Mouse (Mus musculus) megakaryocyte, adult 5-6 weeks (primary cell): Measurements from ENCODE around the gene Tk1. TPM values are rescaled to one million over a fixed set of nuclear protein-coding genes. Genes with fewer than 3 reads are reported as not detected.
A peak's percentile ranks its signal among the peaks of the same experiment; 100 is the strongest.
"Not testable (repeated sequence)": the region's sequence is repeated elsewhere in the genome, so short reads cannot be mapped to it uniquely, and the experiment has no call there.

Experiments
- ATAC-seq: 2 replicates; pipeline ENCODE4 v1.8.0; 2016; ENCODE audit warnings: mild to moderate bottlenecking, inconsistent platforms; ENCODE audit not compliant: poor library complexity, severe bottlenecking
- total RNA-seq, 2 experiments: library from RNA; stranded (forward) in 1 of 2; stranded (reverse) in 1 of 2; fragments of 153-499, 151-499 nt in 1 of 2; fragments of 221-1000, 200-1000 nt in 1 of 2; gene quantifications; 2 replicates each; pipeline versions ENCODE4 v1.2.3 to v1.2.4; 2015 to 2017

Tk1 gene
- total RNA-seq, 2 experiments from 2014 or later, result 60.0 to 126 TPM

DNA sequence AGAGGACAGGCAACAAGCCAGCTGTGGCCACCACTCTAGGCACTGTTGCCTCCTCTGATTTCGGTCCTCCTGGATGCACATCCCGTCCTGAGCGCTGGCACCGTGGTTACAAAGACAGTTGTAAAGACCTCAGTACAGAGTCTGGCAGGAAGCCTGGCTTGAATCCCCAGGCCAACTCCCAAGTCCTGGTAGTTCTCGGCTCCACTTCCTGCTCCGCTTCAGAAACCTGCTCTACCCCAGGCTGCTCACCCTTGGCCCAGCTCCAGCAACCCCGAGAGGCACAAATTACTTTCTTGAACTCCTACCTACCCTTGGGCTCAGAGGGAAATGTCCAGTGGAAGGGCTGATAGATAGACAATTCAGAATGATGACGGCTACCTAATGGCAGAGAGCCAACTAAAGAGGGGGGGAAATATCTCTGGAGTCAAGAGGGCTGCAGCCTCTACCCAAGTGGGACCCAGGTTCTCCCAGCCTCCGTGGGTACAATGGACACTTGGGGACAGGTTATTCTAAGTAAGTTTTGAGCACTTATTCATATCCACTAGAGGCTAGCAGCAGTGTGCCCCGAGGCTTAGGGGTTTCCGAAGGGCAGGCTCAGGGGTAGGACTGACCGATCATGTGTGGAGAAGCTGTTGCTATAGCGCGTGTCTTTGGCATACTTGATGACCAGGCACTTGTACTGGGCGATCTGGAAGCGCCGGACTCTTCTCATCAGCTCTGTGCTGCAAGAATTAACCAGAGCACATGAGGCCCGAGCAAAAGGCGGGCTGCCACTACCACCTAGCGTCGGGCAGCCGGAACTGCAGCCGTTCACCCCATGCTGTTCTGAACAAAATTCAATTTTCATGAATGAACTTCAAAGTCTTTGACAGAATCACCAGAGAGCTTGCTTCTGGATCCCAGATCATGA lies 1.6 kb downstream of the Tk1 start:
- peak; percentile 79 for ATAC-seq

DNA sequence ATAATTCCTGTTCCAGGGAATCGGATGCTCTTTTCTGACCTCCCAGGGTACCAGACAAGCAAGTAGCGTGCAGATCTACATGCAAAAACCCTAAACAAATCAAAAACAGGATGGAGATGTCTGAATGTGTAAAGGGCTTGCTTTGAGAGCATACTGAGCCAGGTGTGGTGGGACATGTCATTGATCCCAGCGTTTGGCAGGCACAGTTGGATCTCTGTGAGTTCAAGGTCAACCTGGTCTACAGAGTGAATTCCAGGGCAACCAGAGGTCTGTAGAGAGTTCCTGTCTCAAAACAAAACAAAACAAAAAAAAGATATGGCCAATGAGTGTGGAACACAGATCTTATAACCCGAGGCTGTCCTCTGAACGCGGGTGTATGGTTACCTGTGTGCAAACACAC lies 2.5 kb downstream of the Tk1 start:
- no peak for ATAC-seq

DNA sequence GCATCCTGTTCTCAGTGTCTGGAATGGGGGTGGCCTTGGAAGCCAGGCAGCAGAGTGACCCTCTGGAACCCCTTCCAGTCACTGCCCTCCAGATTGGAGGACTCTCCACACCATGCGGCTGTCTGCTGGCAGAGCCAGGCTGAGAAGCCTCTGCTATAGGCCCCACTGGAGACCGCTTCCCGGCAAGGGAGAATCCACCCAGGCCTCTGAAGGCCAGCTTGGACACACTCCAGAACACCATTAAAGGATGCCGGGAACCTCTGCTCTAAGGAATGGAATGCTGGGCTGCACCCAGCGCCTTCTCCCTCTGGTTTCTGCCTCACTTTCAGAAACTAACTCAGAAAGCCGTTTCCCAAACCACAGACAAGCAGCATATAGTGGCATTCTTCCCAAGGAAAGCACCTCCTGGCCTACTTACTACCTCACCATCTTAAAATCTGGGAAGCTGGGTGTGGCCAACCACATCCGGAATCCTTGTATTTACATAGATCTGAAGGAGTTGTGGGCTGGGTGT lies 3.1 kb downstream of the Tk1 start:
- ATAC-seq, result no peak

DNA sequence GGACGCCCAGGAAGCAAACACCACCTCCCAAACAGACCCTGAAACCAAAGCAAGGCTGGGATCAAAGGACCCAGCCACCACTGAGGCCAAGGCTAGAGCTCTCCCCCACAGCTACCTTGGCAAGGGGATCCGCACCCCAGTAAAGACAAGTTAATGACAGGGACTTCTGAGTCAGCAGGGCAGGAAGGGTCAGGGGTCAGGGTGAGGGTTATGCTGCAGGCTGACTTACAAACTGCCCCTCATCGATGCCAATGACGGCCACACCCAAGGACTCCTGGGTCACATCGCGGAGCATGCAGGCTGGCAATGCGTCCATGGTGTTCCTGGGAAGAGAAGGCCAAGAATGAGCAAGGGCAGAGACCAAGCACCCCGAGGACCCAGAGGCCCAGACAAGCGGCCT lies 4.0 kb downstream of the Tk1 start:
- ATAC-seq, result no peak

DNA sequence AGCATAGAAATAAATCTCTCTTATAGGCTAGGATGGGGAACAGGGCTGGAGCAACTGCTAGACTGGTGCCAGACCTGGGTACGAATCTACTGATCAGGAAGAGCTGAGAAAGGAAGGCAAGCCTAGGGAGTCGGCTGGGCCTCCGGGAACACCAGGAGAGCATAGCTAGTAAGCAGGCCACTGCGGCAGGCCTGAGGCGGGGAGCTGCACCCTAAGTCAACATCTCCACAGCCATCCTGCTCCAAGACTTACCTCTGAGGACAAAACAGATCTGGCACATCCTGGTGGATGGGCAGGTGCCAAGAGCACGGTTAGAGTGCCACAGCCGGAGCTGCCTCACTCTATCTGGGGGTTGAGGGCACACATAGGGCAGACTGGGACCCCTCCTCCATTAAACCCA lies 5.7 kb downstream of the Tk1 start:
- no peak for ATAC-seq

DNA sequence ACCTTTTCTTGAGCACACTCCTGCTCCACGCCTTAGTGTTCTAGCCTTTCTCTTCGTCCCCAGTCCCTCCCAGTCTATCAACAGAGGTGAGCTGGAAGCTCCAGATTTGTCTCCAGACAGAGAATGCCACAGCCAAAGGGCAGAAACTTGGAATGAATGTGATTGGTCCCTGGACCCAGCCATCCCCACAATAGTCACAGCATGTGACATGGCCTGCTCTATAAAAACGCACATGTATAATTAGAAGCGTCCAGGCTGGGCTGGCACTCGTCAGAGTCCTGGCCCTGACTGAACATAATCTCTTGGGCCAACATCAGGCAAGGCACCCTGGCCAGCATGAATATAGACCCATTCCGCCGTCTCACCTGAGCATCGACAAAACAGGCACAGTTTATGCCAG lies 6.8 kb downstream of the Tk1 start:
- no peak for ATAC-seq

DNA sequence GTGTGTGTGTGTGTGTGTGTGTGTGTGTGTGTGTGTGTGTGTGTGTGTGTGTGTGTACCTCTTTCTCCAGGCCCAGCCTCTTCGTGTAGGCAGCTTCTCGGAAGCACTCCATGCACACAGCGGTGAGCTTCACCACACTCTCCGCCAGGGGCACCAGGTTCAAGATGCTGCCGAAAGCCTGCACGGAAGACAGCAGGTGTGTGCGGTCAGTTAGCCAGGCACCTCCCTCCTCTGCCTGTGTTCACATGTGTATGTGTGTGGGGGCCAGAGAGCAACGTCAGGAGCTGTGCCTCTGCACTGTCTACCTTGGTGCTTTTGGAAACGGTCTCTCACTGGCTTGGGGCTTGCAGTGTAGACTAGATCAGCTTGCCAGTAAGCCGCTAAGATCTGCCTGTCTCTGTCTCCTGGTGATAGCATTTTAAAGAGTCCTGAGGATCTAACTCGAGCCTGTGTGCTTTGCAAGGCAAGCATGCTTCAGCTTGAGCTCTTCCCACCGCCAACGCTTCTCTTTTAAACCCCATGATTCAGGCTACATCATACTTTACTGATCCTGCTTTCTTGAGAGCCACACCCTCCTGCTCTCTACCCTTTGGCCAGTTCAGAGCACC lies 9.4 kb downstream of the Tk1 start:
- ATAC-seq, result no peak

DNA sequence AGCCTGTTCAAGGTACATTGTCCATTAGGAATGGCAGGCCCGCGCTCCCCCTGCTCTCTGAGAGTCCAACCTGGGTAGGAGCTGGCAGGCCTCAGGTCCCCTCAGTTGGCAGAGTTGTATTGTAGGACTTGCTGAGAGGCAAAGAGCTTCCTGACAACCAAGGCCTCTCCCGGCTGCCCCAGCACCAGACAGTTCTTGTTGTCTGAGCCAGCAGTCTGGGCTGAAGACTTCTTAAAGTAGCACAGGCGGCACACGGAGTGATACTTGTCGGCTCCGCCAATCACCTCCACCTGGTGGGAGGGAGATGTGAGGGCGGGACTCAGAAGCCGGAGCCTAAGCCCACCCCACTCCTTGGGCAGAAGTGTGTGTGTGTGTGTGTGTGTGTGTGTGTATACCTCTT lies 10.0 kb downstream of the Tk1 start:
- not testable (repeated sequence) for ATAC-seq

DNA sequence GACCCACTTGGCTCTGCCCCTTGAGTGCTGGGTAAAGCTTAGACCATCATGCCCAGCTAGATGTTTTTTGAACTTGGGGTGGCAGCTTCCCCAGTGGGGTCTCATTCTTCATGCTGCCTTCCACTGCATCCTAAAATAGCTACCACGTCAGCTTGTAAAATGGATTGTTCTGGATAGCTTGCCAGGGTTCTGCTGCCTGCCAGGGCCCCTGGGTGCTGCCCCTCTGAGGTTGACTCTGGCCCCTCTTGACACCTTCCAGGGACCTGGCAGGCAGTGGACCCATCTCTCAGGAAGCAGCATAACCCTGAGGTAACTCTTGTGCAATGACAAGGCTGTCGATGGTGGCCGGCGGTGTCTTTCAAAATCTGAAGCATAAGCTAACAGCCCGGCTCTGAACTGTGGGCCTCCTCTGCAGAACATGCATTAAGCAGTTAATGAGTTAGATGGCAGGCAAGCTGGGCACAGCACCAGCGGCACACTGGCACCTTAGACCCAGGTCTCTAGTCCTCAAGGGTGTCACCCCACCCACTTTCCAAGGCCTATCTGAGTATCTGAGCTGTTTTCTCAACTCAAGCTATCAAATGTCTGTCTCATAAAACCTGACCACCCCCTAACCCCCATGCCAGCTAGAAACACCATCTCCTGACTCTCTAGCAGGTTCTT lies 11.1 kb downstream of the Tk1 start:
- peak; percentile 41 for ATAC-seq

DNA sequence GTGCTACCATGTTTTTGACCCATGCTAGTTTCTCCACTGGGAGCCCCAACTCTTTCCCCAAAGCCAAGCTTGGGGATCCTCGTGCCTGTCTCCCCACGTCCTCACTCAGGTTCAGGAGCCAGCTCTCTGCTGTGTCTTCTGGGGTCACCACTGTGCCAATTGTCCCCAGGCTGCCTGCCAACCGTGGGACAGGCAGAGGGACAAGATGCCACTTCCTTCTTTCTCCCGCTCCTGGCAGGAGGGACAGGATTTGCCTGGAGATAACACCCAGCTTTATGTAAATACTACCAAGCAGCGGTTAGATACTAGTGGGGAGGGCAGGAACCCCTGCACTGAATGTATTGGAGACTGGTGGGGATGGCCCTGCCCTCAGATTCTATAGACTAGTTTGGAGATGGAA lies 12.0 kb downstream of the Tk1 start:
- no peak for ATAC-seq

DNA sequence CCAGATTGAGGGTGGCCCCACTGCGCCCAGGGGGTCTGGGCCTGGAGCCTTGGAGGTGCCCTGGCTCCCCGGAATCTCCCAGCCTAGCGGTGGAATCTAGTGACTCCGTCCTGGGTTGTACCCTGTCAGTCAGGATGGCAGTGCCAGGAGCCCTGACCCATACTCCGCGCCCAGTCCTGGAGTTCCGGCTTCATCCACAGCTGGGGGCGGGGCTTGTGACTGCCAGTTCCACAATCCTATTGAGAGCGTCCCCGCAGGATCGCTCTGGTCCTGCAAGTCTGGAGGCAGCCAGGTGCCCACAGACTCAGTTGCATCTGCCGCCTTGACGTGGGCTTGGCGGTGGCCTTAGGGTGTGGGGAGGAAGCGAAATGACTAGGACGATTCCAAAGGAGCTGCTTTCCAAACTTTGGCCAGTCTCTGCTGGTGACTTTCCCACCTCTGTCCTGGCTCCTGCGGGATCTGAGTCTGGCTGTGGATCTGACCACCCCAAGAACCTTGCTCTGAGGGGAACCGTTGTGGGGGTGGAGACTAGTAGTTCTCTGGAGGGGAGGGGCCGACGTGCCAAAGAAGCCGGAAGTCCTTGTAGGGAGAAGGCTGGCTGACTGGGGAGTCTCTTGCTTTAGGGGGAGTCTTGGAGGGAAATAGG lies 15.4 kb downstream of the Tk1 start:
- ATAC-seq, result peak; percentile 79

DNA sequence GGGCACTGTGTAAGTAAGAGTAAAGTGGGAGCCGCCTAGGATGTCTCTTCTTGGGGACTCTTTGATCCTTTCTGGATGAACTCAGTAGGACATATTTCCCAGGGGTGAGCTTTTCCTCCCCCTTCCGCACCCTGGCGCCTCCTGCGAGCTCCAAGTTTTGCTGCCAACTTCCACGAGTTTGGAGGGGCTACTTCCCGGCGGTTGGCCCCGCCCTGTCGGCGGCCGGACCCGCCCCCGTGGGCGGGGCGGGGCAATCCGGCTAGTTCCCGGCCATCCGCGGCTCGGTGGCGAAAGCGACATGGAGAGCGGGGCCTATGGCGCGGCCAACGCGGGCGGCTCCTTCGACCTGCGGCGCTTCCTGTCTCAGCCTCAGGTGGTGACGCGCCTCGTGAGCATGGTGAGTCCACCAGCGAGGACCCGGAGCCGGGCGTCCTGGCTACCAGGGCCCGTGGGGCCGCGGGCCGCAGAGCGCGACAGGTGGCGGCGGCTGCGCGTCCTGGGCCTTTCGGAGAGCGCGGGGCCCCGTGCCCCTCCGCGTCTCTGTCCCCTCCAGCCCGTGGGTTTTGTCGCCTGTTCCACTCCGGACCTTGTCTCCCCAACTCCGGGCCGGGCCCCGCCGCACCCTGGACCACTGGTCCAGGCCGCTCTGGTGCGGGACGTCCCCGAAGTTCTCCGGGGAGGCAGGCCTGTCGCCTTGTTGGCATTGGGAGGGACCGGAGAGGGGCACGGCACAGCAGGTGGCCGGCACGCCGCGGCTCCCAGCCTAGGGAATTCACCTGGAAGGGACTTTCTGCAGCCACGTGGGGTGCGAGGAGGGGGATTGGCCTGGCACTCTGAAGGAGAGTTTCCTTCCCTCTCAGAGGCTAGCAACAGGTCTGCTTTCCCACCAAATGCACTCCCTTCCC lies 16.2 kb downstream of the Tk1 start, which contains the start of the genes Gm20708 and Syngr2:
Gene Gm20708, plus strand, starts transcription at position 262 of the 905 bp plus-strand sequence.
Gene Syngr2, plus strand, starts transcription at position 262 of the 905 bp plus-strand sequence.
- peak; percentile 58 for ATAC-seq

DNA sequence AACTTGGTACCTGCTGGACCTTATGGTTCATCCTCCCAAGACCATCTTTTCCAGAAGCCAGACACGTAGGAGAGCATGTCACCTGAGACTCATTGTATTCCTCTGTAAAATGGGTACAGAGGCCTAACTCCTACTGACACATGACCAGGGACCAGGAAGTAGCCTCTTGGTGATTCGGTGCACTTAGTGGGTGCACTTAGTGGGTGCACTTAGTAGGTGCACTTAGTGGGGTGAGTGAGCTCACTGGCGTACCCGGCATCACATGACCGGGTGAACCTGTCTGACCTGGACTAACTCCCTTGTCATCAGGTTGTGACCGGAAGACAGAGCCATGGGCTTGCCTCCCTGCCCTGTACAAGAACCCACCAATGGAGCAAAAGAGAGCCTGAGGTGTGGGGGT lies 19.1 kb downstream of the Tk1 start:
- no peak for ATAC-seq

DNA sequence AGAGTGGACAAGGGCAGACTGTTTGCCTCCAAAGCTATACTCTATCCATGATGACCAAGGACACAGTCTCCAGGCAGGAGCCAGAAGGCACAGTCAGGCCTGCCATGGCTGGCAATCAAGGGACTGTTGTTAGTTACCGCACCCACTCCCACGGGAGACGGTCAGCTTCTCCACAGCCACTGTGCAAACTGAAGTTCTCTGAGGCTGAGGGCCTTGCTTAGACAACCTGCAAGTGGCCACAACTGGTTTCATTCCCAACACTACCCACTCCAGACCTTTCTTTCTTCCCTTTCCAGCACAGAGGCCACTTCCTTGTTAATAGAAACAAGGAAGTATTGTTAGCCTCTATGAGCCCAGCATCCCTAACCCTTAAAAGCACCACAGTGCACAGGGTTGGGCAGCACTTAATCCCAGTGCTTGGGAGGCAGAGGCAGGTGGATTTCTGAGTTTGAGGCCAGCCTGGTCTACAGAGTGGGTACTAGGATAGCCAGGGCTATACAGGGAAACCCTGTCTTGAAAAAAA lies 22.7 kb downstream of the Tk1 start:
- peak; percentile 72 for ATAC-seq

DNA sequence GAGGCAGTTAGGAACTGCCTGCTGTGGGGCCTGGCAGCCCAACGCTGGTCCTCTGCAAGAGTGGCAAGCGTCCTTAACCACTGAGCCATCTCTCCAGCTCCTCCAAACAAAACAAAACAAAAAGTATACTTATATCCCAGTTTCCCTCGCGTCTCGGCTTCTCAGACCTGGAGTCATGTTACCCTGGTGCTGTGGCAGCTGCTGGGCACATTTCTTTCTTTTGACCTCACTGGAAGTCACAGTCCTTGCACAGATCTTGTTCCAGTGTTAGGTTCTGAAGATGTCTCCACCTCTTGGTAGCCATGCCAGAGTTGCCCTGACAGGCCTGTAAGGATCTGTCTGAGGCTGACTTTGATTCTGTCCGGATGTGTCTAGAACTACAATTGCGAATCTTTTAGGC lies 24.2 kb downstream of the Tk1 start:
- ATAC-seq, result no peak

DNA sequence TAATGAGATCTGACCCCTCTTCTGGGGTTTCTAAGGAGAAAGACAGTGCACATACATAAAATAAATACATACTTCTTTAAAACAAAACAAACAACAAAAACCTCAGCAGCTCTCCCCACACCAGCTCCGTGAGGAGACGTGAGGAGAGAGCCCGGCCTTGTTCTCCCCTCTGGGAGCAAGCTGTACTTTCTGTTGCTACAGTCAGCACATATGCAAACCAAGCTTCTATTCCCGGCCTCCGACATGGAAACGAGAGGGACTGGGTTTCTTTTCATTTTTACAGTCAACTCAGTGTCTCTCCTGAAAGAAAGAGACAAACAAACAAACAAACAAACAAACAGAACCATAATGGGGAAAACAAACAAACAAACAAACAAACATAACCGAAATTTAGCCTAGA lies 25.9 kb downstream of the Tk1 start:
- ATAC-seq, result no peak

DNA sequence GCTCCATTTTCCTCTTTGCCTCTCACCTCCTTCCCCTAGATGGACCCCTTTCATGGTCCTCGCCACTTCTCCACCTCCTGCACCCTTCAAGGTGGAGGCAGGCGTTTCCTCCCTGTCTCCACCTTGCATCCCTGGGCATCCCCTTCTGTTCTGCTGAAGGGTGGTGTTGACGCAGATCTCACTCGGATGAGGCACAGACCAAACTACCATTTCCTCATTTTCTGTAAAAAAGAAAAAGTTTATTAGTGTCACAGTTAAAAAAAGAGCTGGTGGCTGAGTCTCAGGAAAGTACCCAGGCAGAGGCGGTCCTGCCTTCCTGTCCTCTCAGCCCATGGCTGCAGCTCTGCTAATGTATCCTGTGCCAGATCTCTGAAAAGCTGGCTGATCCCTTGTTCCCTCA lies 26.7 kb downstream of the Tk1 start:
- peak; percentile 43 for ATAC-seq

DNA sequence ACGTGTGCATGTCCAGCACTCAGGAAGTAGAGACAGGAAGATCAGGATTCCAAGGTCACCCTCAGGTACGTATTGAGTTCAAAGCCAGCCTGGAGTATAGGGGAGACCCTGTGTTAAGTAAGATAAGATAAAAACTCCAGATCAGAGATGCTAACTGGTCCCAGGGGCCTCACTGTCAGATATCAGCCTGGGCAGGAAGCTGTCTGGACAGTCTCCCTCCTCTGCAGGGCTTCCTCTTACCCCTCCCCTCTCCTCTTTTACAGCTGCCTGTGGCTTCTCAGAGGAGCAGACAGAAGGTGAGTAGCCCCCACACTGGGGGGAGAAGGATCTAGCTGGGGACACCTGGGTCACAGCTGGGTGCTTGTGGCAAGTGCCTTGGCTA lies 27.7 kb downstream of the Tk1 start:
- peak; percentile 28; the same call in 1 of the 2 replicates for ATAC-seq

DNA sequence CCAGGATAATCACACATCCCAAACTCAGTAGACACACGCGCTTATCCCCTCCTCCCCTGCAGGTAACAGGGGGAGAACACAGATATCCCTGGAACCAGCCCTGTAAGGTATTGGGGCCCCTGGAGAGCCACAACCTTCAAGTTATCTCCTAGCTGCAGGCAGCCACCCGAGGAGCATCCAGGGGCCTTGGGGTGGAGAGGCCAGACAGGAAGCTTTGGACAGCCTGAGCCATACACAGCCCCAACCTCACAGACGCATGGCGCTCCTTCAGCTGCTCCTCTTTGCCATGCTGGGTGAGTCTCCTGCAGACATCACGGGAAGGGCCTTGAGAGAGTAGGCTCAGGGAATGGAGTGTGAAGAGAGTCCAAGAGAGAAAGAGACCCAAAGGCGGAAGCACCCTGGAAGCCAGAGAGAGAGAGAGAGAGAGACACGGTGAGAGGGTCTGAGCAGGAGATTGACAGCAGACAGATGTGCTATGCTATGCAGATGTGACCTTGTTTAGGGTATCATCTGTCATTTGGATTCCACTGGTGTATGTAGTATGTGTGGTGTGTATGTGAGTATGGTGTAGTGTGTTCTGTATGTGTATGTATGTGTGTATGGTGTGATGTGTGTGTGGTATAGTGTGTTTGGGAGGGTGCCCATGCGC lies 28.3 kb downstream of the Tk1 start, which contains the start of gene 6030468B19Rik:
Gene 6030468B19Rik, plus strand, starts transcription at position 150 of the 649 bp plus-strand sequence.
- ATAC-seq, result peak; percentile 23; the same call in 1 of the 2 replicates
